Mouse (Mus musculus): Measurements from ENCODE around the gene Pdlim1.

Gene Pdlim1

DNA sequence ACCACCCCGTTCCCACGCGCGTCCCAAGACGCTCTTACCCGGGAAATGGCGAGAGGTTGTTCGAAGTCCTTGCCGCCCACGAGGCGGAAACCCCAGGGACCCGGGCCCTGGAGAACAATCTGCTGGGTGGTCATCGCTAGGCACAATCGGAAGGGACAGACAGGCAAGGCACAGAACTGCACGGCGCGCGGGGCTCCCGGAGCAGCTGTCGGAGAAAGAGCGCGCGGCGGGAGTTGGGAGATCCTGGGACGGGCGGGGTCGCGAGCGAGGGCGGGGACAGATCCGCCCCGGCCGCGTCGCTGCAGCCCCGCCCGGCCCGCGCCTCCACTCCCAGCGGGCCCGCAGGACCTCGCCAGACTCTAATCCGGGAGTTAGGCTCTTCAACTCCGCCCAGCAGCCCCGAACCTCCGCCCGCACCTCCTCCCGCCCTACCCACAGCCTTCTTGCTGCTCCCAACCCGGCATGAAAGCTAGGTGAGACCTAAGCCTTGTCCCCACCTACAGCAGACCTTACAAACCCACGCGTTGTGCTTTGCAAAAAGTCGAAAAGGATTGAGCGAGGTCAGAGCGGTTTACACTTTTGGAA is at the start of gene Pdlim1:
Gene Pdlim1, minus strand, starts transcription at position 535 of the 585 bp plus-strand sequence.
- no peak for DNase-seq (ENCODE audit: low read depth, low spot score)

DNA sequence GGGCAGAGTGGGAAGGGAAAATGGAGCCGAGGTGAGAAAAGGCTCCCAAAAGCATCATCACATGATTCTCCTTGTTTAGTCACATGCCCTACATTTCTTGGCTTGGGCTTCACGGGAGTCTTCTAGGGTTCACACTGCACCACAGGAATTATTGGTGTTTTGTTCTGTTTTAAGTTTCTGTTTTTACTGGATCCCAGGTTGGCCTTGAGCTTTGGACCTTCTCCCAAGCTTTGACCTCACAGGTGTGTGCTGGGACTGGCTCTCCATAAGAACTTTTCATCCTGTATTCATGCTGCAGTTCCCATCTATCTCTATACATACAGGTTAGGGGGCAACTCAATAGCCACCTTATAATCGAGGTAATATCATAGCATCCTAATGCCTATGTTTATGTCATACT is 47.6 kb upstream of the Pdlim1 start:
- no peak for DNase-seq (ENCODE audit: low read depth, low spot score)

DNA sequence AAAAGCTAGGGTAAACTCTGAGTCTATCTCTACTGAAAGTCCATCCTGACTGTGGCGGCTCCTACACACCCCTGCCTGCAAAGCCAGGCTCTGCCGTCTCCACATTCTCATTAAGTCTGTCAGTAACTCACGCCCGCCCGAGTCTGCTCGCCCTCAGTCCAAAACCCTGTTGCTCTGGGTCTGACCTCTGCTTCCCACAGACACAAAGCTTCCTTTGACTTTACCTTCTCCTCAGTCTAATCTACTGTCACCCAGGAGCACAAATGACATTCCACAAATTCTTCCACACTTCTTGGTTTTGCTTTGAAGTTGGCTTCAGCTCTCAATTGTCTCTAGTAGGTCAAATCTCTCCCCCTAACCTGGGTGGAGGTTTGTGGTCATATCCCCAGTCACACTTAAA is 46.9 kb upstream of the Pdlim1 start:
- DNase-seq (ENCODE audit: low read depth, low spot score): no peak

DNA sequence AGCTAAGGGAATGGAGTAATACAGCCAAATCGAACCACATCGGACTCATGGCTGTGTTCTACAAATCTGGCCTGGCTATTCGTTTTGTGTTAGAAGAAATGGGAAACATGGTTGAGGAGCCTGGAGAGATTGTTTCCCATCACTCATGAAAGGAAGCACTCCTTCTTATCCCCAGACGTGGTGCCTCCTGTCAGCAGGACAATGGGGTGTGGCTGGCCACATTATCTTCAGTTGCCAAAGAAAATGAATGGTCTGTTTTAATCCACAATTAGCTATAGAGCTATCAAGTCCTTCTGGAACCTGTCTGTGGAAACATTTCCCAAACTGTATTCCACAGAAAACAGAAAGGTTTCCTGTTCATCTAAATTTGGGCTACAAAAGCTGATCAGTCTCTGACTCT is 45.4 kb upstream of the Pdlim1 start:
- no peak for DNase-seq (ENCODE audit: low read depth, low spot score)

DNA sequence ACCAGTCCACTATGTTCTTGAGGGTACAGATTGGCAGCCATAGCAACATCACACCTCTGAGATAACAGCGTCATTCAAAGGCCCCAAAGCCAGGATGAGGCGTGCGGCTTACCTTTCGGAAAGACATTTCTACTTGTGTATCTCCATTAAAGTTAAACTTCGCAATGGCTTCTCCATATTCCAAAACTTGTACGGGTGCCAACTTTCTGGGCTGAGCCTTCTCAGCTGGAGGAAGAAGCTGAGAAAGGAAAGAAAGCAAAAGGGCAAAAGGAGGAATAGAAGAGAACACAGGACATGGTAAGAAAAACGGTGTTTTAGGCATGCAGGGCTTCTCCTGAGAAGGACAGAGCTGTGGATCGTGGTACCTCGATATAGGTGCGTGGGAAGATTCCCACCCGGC is 42.6 kb upstream of the Pdlim1 start:
- no peak for DNase-seq (ENCODE audit: low read depth, low spot score)

DNA sequence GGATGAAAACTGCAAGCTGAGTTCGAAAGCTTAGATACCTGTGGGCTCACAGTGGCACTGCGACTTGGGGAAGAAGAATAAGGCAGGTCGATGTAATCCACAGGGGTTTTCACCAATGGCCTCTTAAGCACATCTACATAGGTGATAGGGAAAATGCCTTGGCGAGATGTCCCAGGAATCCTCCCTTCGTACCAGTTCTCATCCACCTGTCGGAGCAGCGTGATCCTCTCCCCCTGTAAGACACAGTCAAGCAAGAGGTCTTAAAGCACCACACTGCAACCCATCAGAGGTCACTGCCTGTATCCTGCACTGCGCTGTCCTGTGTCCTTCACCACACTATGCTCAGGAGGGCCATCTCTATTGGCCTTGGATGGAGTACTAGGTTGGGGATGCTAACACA is 40.0 kb upstream of the Pdlim1 start:
- no peak for DNase-seq (ENCODE audit: low read depth, low spot score)

DNA sequence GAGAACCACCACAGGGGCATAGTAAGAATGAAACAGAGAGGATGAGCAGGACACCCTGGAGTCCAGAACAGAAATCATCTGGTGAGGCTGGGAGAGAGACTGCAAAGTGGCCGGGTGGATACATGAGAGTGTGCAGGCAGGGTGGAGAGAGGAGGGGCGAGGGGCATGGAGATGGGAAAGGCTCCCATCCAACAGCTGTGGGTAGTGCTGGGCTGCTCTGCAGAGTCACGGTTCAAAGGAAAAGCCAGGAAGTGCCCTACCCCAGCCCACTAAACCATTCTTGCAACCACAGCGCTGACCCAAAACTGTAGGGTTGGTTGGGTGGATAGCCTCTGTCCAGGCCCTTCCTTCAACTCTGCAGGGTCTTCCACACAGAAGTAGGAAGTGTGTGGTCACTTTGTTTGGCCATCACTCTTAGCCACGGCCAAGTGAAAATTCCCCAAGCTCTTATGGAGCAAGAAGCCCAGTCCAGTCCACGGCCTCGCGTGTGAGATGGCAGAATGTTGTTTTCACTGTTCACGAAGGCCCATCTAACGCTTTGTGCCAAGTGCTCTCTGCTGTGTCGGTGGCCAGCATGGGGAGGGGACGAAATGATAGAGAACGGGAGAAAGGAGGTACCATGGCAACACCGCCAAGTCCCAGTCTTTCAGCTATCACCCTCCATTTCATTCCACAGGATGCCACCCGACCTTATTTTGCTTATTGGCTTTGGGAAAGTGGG is 38.9 kb upstream of the Pdlim1 start:
- no peak for DNase-seq (ENCODE audit: low read depth, low spot score)

DNA sequence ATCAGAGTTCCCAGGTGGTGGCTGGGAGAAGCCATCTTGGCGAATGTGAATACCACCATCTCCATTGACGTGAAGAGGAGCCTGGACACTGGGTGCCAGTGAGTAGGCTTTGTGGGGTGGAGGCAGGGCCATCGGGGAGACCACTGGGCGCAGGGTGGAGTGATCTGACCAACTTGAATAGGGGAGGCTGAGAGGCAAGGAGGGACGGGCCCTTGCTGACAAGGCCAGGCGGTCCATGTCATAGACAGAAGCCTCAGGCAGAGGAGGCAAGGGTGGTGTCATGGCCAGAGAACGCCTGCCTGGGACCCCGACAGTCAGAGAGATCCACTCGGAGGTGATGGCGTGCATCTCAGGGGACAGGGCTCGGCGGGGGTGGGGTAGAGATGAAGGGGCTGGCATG is 38.3 kb upstream of the Pdlim1 start:
- DNase-seq (ENCODE audit: low read depth, low spot score): no peak

DNA sequence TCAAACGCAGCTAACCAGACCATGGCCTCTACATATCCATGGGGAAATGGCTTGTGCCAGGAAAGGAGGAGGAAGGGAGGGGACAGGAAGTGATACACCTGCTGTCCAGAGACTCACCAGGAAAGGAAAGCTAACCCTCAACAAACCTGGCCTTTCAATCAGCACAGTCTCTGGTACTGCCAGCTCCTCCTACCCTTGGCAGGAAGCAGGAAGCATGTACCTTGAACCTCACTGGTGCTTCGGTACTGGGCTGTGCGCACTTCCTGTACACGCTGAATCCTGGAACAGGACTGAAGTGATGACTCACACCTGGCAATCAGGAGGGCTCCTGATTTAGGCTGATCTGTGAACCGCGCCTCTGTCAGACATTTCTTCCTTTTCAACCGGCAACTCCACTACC is 35.9 kb upstream of the Pdlim1 start:
- no peak for DNase-seq (ENCODE audit: low read depth, low spot score)

DNA sequence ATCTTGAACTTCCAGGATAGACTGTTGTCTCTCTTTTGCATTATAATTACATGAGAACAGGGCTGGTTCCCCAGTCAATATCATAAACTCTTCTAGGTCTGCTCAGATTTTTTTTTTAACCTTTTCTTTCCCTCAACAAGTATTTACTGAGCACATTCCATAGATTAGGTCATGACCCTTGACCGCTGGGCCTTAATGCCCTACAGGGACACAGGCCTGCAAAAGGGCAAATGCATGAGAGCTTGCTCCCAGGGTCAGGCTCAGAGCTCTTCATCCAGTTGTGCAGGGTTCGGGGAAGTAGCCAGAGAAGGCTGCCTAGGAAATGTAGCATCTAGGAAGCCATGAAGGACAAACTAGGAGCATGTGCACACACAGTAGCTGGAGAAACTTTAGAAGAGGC is 35.0 kb upstream of the Pdlim1 start:
- no peak for DNase-seq (ENCODE audit: low read depth, low spot score)

DNA sequence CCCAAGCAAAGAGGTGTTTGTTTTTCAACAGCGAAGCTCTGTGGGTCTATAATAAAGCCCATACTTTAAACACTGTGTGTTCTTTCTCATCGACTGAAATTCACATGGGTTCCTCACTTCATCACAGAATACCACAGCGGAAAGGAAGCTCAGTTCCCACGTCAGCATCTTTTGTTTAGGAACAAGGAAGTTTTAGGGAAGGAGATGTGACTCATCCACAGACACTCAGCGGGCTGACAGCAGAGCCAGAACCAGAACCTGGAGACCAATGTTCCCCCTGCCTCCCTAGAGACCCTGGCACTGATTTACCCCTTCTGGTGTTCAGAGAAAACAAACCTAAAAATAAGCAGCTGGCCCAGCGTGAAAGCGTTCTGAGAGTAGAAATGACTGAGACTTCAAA is 33.8 kb upstream of the Pdlim1 start:
- no peak for DNase-seq (ENCODE audit: low read depth, low spot score)

DNA sequence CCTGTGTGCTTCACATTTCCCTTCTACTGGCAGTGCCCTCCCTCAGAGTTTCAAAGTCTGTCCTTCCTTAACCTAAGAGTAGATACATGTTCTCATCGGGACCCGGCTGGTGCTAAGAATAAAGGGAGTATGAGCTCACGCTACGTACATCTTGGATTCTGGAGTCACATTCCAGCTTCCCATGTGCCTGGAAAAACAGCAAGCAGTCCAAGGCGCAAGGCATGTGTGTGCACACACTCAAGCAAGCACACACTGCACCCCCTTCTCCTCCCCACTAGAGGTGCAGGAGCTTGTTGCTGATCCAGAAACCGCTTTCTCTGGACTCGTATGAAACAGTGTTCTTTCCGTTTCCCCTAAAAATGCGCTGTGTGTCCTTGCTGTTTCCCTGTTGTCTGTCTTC is 31.3 kb upstream of the Pdlim1 start:
- DNase-seq (ENCODE audit: low read depth, low spot score): no peak

DNA sequence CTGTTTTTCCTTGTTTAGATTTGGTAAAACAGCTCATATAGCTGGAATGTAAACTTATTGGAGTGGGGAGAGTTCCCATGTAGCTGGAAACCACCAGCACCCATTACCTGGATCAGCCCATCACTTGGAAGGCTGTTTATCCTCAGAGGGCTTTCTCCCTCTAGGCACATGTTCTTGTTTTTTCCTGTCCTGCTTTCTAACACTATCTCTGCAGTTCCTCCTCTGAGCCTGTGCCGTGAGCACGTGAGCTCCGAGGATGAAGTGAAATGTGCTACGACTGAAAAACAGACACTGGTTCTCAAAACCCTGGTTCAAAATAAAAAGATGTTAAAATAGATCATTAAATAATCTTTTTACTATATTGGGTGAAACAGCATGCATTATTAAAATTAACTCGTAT is 30.8 kb upstream of the Pdlim1 start:
- DNase-seq (ENCODE audit: low read depth, low spot score): no peak

DNA sequence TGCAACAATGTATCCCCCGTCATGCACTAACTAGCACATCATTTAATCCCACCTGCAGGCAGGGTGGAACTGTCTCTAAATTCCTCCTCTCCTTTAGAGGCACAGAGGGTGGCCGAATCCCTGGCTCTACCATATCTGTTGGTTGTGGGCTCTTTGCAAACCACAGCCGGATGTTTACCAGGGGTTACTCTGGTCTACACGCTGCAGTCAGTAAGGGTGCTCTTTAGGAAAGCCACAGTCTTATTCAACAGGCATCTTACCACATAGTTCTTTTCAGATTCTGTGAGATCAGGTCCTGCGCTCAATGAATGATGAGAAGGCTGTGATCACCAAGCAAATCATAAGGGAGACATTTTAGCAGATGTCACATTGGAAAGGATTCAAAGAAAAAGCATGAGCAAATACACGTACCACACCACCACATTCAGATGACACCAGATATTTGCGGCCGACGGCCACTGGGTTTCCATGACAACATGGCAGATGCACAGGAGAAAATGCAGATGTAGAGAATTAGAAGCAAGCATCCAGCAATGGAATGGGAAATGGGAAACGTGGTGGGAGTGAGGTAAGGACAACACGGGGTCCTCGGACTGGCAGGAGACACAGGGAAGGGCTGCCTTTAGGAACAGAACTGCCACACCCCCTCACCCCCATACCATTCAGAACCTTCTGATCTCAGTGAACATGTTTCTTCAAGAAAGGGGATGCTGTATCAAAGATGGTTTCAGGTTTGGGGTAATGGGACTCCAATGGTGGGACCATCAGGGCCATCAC is 28.5 kb upstream of the Pdlim1 start:
- peak; percentile 22 for DNase-seq (ENCODE audit: low read depth, low spot score)

DNA sequence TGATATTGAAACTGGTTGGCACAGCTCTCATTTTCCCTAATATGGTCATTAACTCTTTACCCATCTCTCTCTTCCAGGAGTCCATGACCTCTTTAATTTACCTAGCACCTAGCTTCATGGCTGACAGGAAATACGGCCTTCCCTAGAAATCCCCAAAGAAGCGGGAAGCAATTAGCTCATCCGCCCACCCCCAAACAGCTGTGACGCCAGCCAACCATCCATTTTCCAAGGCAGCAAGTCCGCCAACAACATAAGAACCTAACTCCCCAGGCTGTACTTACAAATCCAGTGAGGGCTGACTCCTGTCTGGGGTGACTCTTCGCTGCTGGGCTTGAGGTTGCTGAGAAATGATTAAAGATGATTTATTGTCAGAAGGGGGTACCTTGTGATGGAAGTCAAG is 27.5 kb upstream of the Pdlim1 start:
- DNase-seq (ENCODE audit: low read depth, low spot score): no peak

DNA sequence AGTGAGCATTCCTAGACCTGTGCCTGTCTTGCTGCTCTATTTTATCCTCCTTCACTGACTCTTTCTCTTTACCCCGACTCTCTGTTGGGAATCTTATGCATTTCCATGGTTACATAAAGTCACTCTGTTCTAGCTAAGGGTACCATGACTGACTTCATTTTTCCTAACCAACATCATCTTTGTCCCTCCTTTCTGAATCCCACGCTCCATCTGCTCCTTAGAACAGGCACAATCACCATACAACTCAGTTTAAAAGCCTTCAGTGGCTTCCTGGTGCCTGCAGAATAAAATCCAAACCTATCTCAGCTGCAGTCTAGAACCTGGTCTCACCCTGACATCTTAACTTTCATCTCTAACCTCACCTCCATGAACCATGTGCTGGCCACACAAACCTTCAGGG is 26.9 kb upstream of the Pdlim1 start:
- DNase-seq (ENCODE audit: low read depth, low spot score): no peak

DNA sequence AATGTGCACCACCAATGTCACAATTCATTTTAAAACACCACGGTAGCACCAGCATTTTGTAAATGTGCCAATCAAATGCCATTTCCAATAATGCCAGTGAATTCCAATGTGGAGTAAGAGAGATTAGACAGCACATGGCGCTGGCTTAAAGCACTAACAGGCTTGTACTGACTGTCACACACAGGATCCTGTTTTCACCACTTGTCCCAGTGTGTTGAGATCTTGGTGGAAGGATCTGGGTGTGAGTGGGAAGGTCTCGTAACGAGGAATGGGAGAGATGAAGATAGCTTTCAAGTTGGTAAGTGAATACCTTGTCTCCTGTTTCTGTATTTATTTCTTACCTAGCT is 26.1 kb upstream of the Pdlim1 start:
- no peak for DNase-seq (ENCODE audit: low read depth, low spot score)

DNA sequence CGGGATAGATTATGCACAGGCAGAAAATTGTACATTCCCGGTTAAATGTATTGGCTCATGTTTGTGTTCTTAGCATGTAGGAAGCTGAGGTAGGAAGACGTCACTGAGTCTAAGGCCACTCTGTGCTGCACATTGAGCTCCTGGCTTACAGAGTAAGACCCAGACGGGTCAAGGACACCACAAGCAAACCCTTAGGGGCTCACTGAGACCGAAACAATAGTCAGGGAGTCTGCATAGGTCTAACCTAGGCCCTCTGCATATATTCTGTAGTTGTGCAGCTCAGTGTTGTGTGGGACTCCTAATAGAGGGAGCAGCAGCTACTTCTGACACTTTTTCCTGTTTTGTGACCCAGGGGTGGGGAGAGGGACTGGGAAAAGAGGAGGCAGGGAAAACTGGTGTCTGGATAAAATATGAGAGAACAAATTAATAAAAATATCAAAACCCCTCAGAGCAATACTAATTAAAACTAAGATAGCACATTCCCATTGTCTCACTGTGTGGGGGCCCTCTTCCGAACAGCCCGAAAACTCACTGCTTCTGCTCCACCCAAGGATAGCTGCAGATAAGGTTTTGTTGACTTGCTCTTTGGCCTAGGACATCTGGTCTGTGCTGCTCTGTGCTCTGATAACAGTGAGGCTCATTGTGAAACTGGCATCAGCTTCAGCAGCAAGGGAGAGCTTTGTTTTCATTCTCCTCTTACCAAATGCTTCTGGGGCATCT is 25.6 kb upstream of the Pdlim1 start:
- no peak for DNase-seq (ENCODE audit: low read depth, low spot score)

DNA sequence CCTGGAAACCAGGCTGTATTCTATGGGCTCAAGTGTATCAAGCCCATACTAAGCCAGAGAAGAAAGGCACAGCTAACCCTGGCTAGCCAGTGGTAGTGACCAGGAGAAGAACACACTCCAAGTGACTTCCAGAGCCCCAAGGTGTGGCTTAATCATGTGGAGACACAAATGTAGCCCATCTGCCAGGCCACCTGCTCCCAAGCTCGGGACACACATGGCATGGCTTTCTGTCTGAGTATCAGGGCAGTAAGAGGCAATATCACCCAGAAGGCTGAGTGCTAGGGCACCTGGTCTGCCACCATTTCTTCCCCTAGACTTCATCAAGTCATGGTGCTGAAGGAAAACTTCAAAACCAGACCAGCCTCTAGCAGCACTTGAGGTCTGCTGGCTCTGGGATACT is 22.6 kb upstream of the Pdlim1 start:
- no peak for DNase-seq (ENCODE audit: low read depth, low spot score)

DNA sequence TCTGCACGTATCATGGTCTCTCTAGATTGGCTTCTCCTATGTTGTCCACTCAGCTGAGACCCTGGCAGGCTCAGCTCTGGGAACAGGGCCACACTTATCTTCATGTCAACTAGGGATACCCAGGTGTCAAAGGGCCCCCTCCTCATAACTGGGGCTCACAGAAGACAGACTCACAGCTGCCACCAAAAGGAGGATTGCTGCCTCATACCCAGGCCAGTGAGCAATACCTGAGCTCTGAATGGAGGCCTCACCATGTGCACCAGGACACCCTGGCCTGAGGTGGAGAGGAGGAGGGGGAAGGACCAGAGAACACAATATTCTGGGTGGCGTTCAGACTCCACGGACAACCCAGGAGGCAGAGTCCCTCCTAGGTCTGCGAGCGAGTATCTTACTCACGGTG is 22.1 kb upstream of the Pdlim1 start:
- DNase-seq (ENCODE audit: low read depth, low spot score): no peak

DNA sequence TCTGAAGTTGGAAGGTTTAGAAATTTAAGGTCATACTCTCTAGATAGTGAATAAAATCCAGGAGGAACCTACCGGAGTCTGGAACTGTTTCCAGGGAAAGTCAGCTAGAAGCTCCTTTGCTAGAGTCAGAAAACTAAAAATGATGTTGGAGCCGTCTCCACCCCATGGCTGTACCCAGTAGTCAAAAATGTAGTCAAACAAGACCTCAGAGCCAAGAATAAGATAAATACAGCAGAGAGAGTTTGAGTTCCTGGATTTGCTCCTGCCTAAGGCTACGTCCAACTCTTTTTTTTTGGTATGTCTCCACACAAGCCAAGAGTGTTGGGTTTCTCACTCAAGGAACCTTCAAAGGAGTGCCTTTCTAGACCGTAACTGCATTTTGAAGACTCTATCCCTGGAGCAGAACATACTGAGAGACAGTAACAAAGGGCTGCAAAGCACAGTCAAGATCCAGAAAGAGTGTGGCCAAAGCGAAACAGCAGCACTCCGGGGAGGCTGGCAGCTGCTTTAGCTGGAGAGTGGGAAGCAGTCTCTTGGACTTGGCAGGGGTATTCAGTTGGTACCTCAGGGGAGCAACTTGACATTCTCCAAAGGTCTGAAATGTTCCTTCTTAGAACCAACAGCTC is 18.6 kb upstream of the Pdlim1 start:
- no peak for DNase-seq (ENCODE audit: low read depth, low spot score)

DNA sequence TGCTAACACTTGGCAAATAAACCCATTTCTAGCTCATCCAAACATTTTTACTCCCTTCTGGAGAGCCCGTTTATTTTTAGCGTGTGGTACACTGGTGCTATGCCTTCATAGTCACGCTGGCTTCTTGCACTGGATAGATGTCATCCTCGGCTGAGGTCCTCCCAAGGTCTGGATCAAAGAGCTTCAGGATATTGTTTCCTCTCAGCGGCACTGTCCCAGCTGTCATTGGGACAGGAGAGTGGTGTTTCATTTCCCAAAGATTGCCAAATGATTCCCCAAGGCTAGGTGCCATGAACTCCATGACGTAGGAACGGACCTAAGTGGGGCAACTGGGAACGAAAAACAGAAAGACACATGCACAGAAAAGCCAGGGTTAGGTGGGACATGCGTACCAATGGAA is 16.8 kb upstream of the Pdlim1 start:
- DNase-seq (ENCODE audit: low read depth, low spot score): no peak

Measured in brain, embryonic 18.5 days (tissue).